Mouse (Mus musculus): ENCODE measurements at regions not wholly inside any gene's neighbourhood (a gene's known extent, or its start where the extent isn't known, plus 50 kb on each side); places are given as distances from the start of the nearest gene placed in this dataset.

GRCm38 (mm10) chr4:71932818-71933217 is 175.1 kb upstream of the Gm11232 start:
- H3K27me3 ChIP-seq, result no peaks in the 10 kb centered on the region
- H3K9ac ChIP-seq (replicated peaks), result no peak overlapping the region
- H3K4me3 ChIP-seq (replicated peaks), result no peak overlapping the region
- H3K36me3 ChIP-seq, result no peaks in the 10 kb centered on the region
- H3K4me2 ChIP-seq, result no peak overlapping the region
- H3K4me1 ChIP-seq (replicated peaks), result no peaks in the 10 kb centered on the region
- H3K27ac ChIP-seq, result no peak overlapping the region
- 81% methylated on average over 1 of the region's 1 CpGs for WGBS
- ATAC-seq (ENCODE audit: insufficient number of reproducible peaks, insufficient read depth, low FRiP score, low TSS enrichment, low read depth), result no peak
- no peaks in the 10 kb centered on the region for H3K9me3 ChIP-seq

DNA sequence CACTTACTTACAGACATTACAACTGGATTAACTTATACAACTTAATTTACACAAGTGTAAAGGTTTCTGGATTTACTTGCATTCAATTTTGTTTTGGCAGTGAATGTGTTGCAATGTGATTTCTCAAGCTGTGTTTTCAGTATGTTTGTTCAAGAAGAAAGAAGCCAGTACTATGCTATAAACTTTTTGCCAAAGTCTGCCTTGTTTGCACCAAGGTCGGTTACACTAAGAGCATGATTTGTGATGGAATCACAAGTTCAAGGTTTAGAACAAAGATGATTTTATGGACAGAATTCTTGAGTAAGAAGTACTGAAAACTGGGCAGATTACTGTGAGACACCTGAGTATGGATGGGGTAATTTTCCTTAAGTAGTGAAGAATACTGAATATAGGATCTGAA is 153.8 kb upstream of the Gm11232 start:
- 78% methylated on average over 1 of the region's 1 CpGs for WGBS
- ATAC-seq (ENCODE audit: insufficient number of reproducible peaks, insufficient read depth, low FRiP score, low TSS enrichment, low read depth), result no peak
- Histone ChIP-seq H3K27me3 (no peaks in the 10 kb centered on the region), H3K4me1 (replicated peaks) (no peaks in the 10 kb centered on the region), H3K9ac (replicated peaks) (no peak overlapping the region), H3K9me3 (no peaks in the 10 kb centered on the region), H3K27ac (no peak overlapping the region), H3K36me3 (no peaks in the 10 kb centered on the region), H3K4me2 (no peak overlapping the region), H3K4me3 (replicated peaks) (no peak overlapping the region)

- no peak overlapping the region for H3K4me3 ChIP-seq (replicated peaks)
- no peak for ATAC-seq (ENCODE audit: insufficient number of reproducible peaks, insufficient read depth, low FRiP score, low TSS enrichment, low read depth)
- no peak overlapping the region for H3K4me2 ChIP-seq
- H3K36me3 ChIP-seq, result no peaks in the 10 kb centered on the region
- no peak overlapping the region for H3K9ac ChIP-seq (replicated peaks)
- no peaks in the 10 kb centered on the region for H3K4me1 ChIP-seq (replicated peaks)
- no peaks in the 10 kb centered on the region for H3K27me3 ChIP-seq
- WGBS, result 90% methylated on average over 4 of the region's 4 CpGs
- H3K9me3 ChIP-seq, result no peaks in the 10 kb centered on the region
- H3K27ac ChIP-seq, result no peak overlapping the region
Measured at GRCm38 (mm10) chr4:71875651-71876050, 117.9 kb upstream of the Gm11232 start.

- Histone ChIP-seq H3K9ac (replicated peaks) (no peak overlapping the region), H3K9me3 (no peaks in the 10 kb centered on the region), H3K27me3 (no peaks in the 10 kb centered on the region), H3K4me1 (replicated peaks) (no peaks in the 10 kb centered on the region), H3K4me3 (replicated peaks) (no peak overlapping the region), H3K36me3 (no peaks in the 10 kb centered on the region), H3K27ac (no peak overlapping the region), H3K4me2 (no peak overlapping the region)
- WGBS, result 27% methylated on average over 1 of the region's 1 CpGs
- ATAC-seq (ENCODE audit: insufficient number of reproducible peaks, insufficient read depth, low FRiP score, low TSS enrichment, low read depth), result no peak
Measured at GRCm38 (mm10) chr4:71866948-71867347, 109.2 kb upstream of the Gm11232 start.

DNA sequence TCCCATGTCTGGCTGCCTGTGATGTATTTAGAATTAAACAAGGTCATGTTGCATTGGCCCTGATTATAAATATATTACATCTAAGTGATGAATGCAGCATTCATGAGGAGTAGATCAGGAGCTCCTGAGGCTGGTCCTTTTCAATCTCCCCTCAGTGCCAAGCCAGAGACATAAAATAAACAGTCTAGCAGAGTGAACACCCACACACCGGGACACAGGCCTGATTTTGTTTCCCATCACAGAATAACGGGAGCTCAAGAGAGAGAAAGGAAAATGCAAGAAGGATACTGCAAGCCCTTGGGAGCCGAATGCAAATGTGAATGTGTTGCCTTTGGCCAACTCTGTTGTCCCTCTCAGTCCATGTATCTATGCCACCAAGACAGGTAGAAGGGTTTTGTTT is 84.1 kb upstream of the Gm11232 start:
- no peaks in the 10 kb centered on the region for H3K36me3 ChIP-seq
- H3K4me2 ChIP-seq, result no peak overlapping the region
- ATAC-seq (ENCODE audit: insufficient number of reproducible peaks, insufficient read depth, low FRiP score, low TSS enrichment, low read depth), result no peak
- no peak overlapping the region for H3K27ac ChIP-seq
- WGBS, result 85% methylated on average over 3 of the region's 3 CpGs
- H3K4me1 ChIP-seq (replicated peaks), result peaks cover 11% of the 10 kb centered on the region; the same call in 1 of the 2 replicates
- no peak overlapping the region for H3K9ac ChIP-seq (replicated peaks)
- H3K9me3 ChIP-seq, result no peaks in the 10 kb centered on the region
- no peaks in the 10 kb centered on the region for H3K27me3 ChIP-seq
- no peak overlapping the region for H3K4me3 ChIP-seq (replicated peaks)

DNA sequence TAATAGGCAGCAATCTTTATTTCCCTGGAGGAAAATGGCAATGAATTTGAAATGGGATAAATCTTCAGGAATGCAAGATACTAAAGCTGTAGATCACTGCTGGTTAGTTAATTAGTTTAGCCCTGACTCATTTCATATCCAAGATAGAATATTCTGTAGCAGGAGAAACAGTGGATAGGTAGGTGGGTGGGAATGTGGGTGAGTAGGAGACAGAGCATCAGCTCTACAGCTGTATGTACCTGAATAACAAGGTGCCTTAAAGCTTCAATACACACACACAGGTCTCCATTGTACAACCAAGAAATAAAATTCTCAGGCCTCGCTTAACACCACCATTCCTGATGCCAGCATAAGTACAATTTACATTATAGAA is 83.0 kb upstream of the Gm11232 start:
- H3K27me3 ChIP-seq, result no peaks in the 10 kb centered on the region
- no peak overlapping the region for H3K27ac ChIP-seq
- H3K4me3 ChIP-seq (replicated peaks), result no peak overlapping the region
- H3K9ac ChIP-seq (replicated peaks), result no peak overlapping the region
- H3K9me3 ChIP-seq, result no peaks in the 10 kb centered on the region
- no peak overlapping the region for H3K4me2 ChIP-seq
- 88% methylated on average over 1 of the region's 1 CpGs for WGBS
- ATAC-seq (ENCODE audit: insufficient number of reproducible peaks, insufficient read depth, low FRiP score, low TSS enrichment, low read depth), result no peak
- H3K36me3 ChIP-seq, result no peaks in the 10 kb centered on the region
- peaks cover 13% of the 10 kb centered on the region; the same call in 1 of the 2 replicates for H3K4me1 ChIP-seq (replicated peaks)

DNA sequence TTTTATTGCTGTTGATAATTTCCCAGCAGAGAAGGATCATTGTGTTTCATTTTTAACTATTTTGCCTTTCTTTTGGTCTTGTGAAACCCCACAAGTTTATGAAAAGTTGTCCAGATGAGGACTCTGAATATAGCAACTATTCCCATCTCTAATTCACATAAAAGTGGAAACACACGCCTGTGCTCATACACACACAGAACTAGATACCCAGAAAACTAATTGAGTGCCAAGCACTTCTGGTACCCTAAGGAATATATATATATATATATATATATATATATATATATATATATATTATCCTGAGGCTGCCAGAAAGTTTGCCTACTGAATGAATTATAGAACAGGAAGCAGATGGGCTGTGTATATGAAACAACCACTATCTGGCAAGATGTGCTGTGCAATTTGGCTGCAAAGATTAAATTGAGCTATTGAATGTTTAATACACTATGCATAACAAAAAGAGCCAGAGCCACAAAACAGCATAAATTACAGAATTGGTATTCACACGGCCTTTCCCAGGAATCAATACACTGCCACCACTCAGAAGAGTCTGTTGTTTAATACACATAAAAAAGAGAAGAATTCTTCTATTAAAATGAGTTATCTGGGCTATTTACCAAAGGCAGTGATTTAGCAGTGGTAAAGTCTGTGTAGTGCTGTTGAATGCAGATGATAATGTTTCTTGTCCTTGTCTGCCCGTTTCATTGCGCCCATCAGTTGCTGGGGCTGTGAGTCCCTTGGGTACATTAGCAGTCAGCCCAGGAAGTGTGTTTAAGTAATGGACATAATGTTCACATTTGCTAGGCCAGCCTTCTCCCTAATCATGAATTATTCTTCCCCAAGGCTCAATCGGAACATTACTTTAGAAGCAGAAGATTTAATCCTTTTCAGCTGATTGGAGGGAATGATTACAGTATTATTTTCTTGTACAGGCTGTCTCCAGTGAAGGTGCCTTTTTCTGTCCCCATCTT is 82.3 kb upstream of the Gm11232 start:
- WGBS, result 80% methylated on average over 5 of the region's 5 CpGs
- no peaks in the 10 kb centered on the region for H3K9me3 ChIP-seq
- no peaks in the 10 kb centered on the region for H3K27me3 ChIP-seq
- H3K27ac ChIP-seq, result no peak overlapping the region
- no peak overlapping the region for H3K4me3 ChIP-seq (replicated peaks)
- H3K4me1 ChIP-seq (replicated peaks), result peaks cover 13% of the 10 kb centered on the region; the same call in 1 of the 2 replicates
- H3K9ac ChIP-seq (replicated peaks), result no peak overlapping the region
- H3K4me2 ChIP-seq, result no peak overlapping the region
- ATAC-seq (ENCODE audit: insufficient number of reproducible peaks, insufficient read depth, low FRiP score, low TSS enrichment, low read depth), result no peak
- H3K36me3 ChIP-seq, result no peaks in the 10 kb centered on the region

GRCm38 (mm10) chr4:71839134-71839802 is 81.5 kb upstream of the Gm11232 start:
- Histone ChIP-seq H3K4me2 (no peak overlapping the region), H3K4me3 (replicated peaks) (no peak overlapping the region), H3K27me3 (no peaks in the 10 kb centered on the region), H3K9ac (replicated peaks) (no peak overlapping the region), H3K4me1 (replicated peaks) (peaks cover 13% of the 10 kb centered on the region; the same call in 1 of the 2 replicates), H3K36me3 (no peaks in the 10 kb centered on the region), H3K27ac (no peak overlapping the region), H3K9me3 (peaks cover 3% of the 10 kb centered on the region; the same call in 1 of the 2 replicates)
- no peak for ATAC-seq (ENCODE audit: insufficient number of reproducible peaks, insufficient read depth, low FRiP score, low TSS enrichment, low read depth)
- 61% methylated on average over 3 of the region's 3 CpGs for WGBS

DNA sequence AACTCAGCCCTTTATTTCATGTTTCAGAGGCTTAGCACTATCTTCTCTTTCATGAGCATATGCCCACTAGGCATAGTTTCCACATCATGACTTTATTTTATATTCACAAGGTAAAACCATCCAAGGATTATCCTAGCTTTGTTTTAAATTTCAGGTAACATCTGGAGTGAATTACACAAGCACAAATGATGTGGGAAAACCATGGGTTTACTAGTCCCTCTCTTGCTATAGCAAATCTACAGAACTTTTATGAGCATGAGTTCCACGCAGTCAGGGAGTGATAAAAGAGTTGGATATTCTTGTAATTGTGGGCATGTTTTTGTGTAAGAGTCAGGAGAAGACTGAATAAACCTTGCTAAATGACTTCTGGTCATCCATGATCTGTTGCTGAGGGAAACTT is 78.0 kb upstream of the Gm11232 start:
- Histone ChIP-seq H3K9me3 (peaks cover 4% of the 10 kb centered on the region; the same call in 1 of the 2 replicates), H3K4me2 (no peak overlapping the region), H3K9ac (replicated peaks) (no peak overlapping the region), H3K4me1 (replicated peaks) (peaks cover 13% of the 10 kb centered on the region; the same call in 1 of the 2 replicates), H3K27ac (no peak overlapping the region), H3K36me3 (no peaks in the 10 kb centered on the region), H3K4me3 (replicated peaks) (no peak overlapping the region), H3K27me3 (no peaks in the 10 kb centered on the region)
- 12% methylated on average over 1 of the region's 1 CpGs for WGBS
- peak; percentile 76; the same call in 1 of the 2 replicates for ATAC-seq (ENCODE audit: insufficient number of reproducible peaks, insufficient read depth, low FRiP score, low TSS enrichment, low read depth)

DNA sequence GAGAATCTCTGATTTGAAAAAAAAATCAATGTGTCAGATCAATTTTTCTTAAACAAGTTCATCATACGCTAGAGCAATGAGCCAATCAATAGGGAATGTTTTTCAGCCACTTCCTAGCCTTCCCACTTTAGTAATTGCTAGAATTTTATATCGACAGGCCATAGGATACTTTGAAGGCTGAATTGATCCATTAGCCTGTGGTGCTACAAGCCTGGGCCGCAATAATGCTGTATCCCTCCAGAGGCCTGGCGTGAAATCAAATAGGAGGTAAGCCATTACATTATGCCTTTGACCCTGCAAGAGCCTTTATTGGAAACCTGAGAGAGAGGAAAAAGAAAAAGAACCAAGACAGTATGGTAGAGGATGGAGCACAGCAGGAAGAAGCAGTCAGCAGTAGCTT is 53.7 kb upstream of the Gm11232 start:
- Histone ChIP-seq H3K27me3 (no peaks in the 10 kb centered on the region), H3K4me3 (replicated peaks) (no peak overlapping the region), H3K36me3 (no peaks in the 10 kb centered on the region), H3K9ac (replicated peaks) (no peak overlapping the region), H3K27ac (no peak overlapping the region), H3K9me3 (no peaks in the 10 kb centered on the region), H3K4me2 (no peak overlapping the region), H3K4me1 (replicated peaks) (no peaks in the 10 kb centered on the region)
- ATAC-seq (ENCODE audit: insufficient number of reproducible peaks, insufficient read depth, low FRiP score, low TSS enrichment, low read depth), result no peak
- WGBS, result 79% methylated on average over 4 of the region's 4 CpGs

DNA sequence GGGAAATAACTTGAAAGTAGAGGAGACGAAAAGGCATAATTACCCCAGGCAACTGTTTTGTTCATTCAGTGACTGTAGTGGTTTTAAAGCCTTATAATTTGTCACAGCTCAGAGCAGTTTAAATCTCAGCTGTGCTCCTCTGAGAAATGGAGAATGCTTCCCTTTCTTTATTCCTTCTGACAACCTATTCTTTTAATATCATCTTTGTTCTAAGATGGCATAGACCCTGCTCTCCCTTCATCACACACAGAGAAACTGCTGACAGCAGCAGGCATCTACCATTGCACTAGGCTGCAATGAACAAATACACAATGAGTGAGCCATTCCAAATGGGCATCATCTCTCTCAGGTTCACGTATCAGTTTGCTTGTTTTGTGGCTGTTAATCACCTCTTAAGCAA is 50.5 kb upstream of the Gm11232 start:
- ATAC-seq (ENCODE audit: insufficient number of reproducible peaks, insufficient read depth, low FRiP score, low TSS enrichment, low read depth), result no peak
- WGBS, result 29% methylated on average over 2 of the region's 2 CpGs
- H3K9me3 ChIP-seq, result no peaks in the 10 kb centered on the region
- H3K4me1 ChIP-seq (replicated peaks), result no peaks in the 10 kb centered on the region
- no peaks in the 10 kb centered on the region for H3K27me3 ChIP-seq
- H3K36me3 ChIP-seq, result no peaks in the 10 kb centered on the region
- H3K9ac ChIP-seq (replicated peaks), result no peak overlapping the region
- no peak overlapping the region for H3K4me3 ChIP-seq (replicated peaks)
- H3K4me2 ChIP-seq, result no peak overlapping the region
- H3K27ac ChIP-seq, result no peak overlapping the region

Measured in limb, embryonic 12.5 days (tissue).